Mouse (Mus musculus) forebrain, embryonic 12.5 days (tissue): Measurements from ENCODE around the gene Gstm3. TPM values are rescaled to one million over a fixed set of nuclear protein-coding genes. Genes with fewer than 3 reads are reported as not detected.

Experiments used
- ATAC-seq: fragments of 200-750 bp; cut with Nextera tagmentation; 2 replicates; pipeline ENCODE4 v1.8.0; 2017; ENCODE audit warnings: moderate TSS enrichment; ENCODE audit not compliant: low FRiP score
- H3K27ac ChIP-seq: fragments of 300-500 bp; sonication (generic); 2 replicates; pipeline ENCODE4 v1.5.1; 2016; ENCODE audit warnings: mild to moderate bottlenecking
- H3K27me3 ChIP-seq: fragments of 300-500 bp; sonication (generic); 2 replicates; pipeline ENCODE4 v1.6.1; 2016; ENCODE audit warnings: mild to moderate bottlenecking
- H3K36me3 ChIP-seq: fragments of 300-500 bp; sonication (generic); replicated peaks from 2 replicates; pipeline ENCODE4 v1.6.1; 2016; ENCODE audit warnings: mild to moderate bottlenecking
- H3K4me1 ChIP-seq: fragments of 300-500 bp; sonication (generic); 2 replicates; pipeline ENCODE4 v1.6.1; 2016
- H3K4me2 ChIP-seq: fragments of 300-500 bp; sonication (generic); 2 replicates; pipeline ENCODE4 v1.6.1; 2016; ENCODE audit warnings: mild to moderate bottlenecking, moderate library complexity
- H3K4me3 ChIP-seq: fragments of 300-500 bp; sonication (generic); replicated peaks from 2 replicates; pipeline ENCODE4 v1.5.1; 2016; ENCODE audit warnings: mild to moderate bottlenecking
- H3K9ac ChIP-seq: fragments of 300-500 bp; sonication (generic); 2 replicates; pipeline ENCODE4 v1.6.1; 2016; ENCODE audit warnings: mild to moderate bottlenecking
- H3K9me3 ChIP-seq: fragments of 300-500 bp; sonication (generic); 2 replicates; pipeline ENCODE4 v1.6.1; 2016
- WGBS: fragments of 180-500 bp; shearing (Covaris S2); methylation state at CpG from one replicate; pipeline ENCODE4 v1.1.7; 2016; 5-methylcytosine and 5-hydroxymethylcytosine counted together
- polyA plus RNA-seq: library from polyadenylated mRNA; unstranded; fragments of >200 nt; fragmentation: Nextera tagmentation; extraction: Ambion mirVana; gene quantifications from 2 replicates; pipeline ENCODE4 v1.2.1, GENCODE M21; 2016

Gstm3 gene
- polyA plus RNA-seq, 1 experiment from 2014 or later, result not detected

DNA sequence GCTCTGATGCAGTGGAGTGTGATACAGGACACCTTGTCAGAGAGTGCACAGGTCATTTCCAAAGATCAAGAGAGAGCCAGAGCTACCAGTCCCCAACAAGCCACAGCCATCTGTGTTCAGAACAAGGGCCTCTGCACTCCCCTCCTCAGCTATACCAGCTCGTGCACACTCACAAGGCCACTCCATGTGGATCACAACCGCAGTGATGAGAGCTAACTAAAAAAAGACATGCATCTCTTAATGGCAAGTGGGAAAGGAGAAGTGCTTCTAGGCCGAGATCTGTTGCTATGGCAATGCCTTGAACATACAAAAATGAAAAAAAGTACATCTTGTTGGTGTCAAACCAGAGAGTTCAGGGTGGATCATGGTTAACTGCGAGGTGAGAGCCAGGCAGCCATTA is 29.3 kb downstream of the Gstm3 start:
- no peaks in the 10 kb centered on the region for H3K27me3 ChIP-seq
- H3K27ac ChIP-seq, result no peak overlapping the region
- no peak for ATAC-seq
- peaks cover 17% of the 10 kb centered on the region for H3K4me1 ChIP-seq
- H3K9me3 ChIP-seq, result no peaks in the 10 kb centered on the region
- no peak overlapping the region for H3K4me2 ChIP-seq
- H3K9ac ChIP-seq, result no peak overlapping the region
- no peaks in the 10 kb centered on the region for H3K36me3 ChIP-seq
- 64% methylated on average over 4 of the region's 4 CpGs for WGBS
- H3K4me3 ChIP-seq, result no peak overlapping the region

DNA sequence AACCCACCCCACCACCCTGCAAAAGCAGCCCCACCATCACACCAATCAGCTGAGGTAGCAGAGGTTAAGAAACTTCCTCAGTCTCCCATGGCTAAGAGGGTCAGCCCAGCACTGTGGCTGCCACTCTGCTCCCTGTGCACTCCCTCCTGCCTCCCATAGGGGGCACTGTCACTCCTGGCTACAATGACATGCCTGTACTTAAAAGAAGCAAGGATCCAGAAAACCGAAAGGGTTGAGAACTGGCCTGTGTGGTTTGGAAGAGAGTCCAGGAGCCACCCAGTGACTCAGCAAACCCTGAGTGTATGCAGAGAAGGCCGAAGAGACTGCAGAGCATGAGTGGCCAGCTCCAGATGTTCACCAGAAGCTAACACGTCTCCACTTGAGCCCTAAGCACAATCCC is 29.7 kb downstream of the Gstm3 start:
- Histone ChIP-seq H3K27ac (no peak overlapping the region), H3K4me3 (no peak overlapping the region), H3K36me3 (no peaks in the 10 kb centered on the region), H3K9ac (no peak overlapping the region), H3K9me3 (no peaks in the 10 kb centered on the region), H3K4me2 (no peak overlapping the region), H3K4me1 (peaks cover 17% of the 10 kb centered on the region), H3K27me3 (no peaks in the 10 kb centered on the region)
- peak; percentile 16; the same call in 1 of the 2 replicates for ATAC-seq
- 55% methylated on average over 3 of the region's 3 CpGs for WGBS

DNA sequence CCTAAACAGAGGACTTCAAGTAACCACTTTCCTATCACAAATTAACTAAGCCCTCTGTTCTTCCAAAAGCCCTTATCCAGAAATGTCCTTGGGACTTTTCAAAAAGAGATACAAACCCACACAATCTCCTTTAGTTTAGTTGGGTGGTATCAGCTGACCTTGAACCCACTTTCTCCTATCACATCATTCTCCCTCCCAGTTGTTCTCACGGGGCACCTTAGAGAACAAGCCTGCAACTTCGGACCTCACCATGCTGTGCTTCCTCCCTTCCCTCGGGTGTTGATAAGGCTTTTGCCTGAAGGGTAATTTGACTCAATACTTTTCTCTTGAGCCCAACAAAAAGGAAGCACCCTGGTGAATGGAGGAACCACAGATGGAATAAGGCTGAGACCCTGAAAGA is 33.2 kb downstream of the Gstm3 start:
- ATAC-seq, result no peak
- H3K36me3 ChIP-seq, result no peaks in the 10 kb centered on the region
- no peaks in the 10 kb centered on the region for H3K9me3 ChIP-seq
- no peak overlapping the region for H3K4me3 ChIP-seq
- H3K4me1 ChIP-seq, result peaks cover 16% of the 10 kb centered on the region
- WGBS, result 65% methylated on average over 3 of the region's 3 CpGs
- H3K9ac ChIP-seq, result no peak overlapping the region
- no peak overlapping the region for H3K4me2 ChIP-seq
- peaks cover 4% of the 10 kb centered on the region; the same call in 1 of the 2 replicates for H3K27me3 ChIP-seq
- no peak overlapping the region for H3K27ac ChIP-seq

DNA sequence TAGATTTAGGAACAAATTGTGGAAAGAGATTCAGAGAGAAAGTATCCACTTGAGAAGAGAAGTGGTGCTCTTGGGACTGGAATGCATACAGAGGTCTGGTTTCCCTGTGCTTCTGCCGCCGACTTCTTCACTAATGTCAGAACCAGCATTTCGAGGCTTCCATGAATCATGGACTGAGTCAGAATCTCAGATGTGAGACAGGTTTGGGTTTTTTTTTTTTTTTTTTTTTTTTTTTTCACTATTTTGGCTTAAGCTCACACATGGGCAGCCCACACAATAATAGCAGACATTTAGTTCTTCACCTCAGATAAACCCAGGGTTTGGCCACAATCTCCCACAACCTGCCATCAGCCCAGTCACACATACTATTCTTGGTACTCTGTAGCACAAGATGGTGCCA is 33.8 kb downstream of the Gstm3 start:
- Histone ChIP-seq H3K36me3 (no peaks in the 10 kb centered on the region), H3K9ac (no peak overlapping the region), H3K9me3 (no peaks in the 10 kb centered on the region), H3K4me1 (peaks cover 22% of the 10 kb centered on the region), H3K4me3 (no peak overlapping the region), H3K27ac (no peak overlapping the region), H3K27me3 (peaks cover 4% of the 10 kb centered on the region; the same call in 1 of the 2 replicates), H3K4me2 (no peak overlapping the region)
- 85% methylated on average over 3 of the region's 3 CpGs for WGBS
- no peak for ATAC-seq

DNA sequence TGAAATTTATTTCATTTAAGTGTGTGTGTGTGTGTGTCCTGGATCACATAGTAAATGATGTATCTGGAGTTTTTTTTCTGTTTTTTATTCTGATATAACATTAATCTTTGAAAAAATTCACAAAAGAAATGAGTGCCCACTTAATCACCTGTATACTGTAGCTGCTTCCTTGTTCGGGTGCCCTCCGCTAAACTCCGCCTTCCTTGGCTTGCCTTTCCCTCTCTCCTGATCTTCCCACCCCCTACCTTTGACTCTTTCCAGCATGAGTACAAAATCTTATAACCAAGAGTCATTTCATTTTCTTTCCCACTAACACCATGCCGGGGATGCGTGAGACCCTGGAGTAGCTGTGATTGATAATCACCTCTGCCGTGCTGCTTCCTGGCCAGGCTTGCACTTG is 37.0 kb downstream of the Gstm3 start:
- Histone ChIP-seq H3K27me3 (peaks cover 4% of the 10 kb centered on the region; the same call in 1 of the 2 replicates), H3K4me1 (peaks cover 16% of the 10 kb centered on the region; the same call in 1 of the 2 replicates), H3K4me3 (no peak overlapping the region), H3K9me3 (no peaks in the 10 kb centered on the region), H3K36me3 (no peaks in the 10 kb centered on the region), H3K27ac (no peak overlapping the region), H3K4me2 (no peak overlapping the region), H3K9ac (no peak overlapping the region)
- WGBS, result 75% methylated on average over 6 of the region's 6 CpGs
- ATAC-seq, result peak; percentile 15

DNA sequence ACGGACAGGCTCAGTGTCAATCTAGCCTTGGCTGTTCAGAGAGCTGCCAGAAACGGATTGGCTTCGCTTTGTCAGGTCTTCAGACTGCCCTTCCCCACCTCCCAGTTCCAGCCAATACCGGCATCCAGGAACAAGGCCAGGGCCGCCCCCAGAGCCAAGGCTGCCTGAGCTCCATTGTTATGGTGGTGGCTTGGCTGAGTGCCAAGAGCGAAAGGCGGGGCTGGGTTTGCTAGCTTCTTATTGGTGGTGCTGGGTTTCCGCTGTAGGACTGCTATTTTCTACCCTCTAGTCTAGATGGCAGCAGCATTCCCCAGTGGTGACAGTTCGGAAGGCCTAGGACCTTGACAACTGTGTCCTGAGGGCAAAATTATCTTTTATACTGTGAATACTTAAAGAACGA is 37.4 kb downstream of the Gstm3 start, which contains the start of gene Gstm7:
TSS of gene Gstm7 (minus strand) at position 148 of the 400 bp plus-strand sequence.
- 3% methylated on average over 10 of the region's 10 CpGs for WGBS
- Histone ChIP-seq H3K27ac (peak within 1 kb of the TSS; percentile 89), H3K4me2 (peak within 1 kb of the TSS; percentile 53), H3K9ac (peak within 1 kb of the TSS; percentile 47; the same call in 1 of the 2 replicates), H3K36me3 (no peaks in the 10 kb centered on the region), H3K4me3 (peak within 1 kb of the TSS; percentile 35), H3K9me3 (no peaks in the 10 kb centered on the region), H3K4me1 (peaks cover 16% of the 10 kb centered on the region; the same call in 1 of the 2 replicates), H3K27me3 (peaks cover 4% of the 10 kb centered on the region; the same call in 1 of the 2 replicates)
- peak; percentile 98 for ATAC-seq

DNA sequence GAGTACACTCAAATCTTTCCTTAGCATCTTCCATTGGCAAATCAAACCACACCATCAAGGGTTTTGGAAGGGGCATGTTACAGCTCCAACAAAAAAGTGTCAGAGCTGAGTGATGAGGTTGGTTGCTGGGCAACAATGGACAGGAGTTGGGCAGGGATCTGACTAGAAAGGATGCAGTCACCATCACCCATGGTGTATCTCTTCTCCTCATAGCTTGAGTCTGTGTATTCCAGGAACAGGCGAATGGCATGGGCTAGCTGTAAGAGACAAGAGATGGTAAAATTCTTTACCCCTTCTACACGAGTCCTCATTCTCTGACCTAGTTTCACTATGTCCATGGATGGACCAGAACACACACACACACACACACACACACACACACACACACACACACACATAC is 37.9 kb downstream of the Gstm3 start:
- Histone ChIP-seq H3K36me3 (no peaks in the 10 kb centered on the region), H3K4me2 (peak overlapping the region; percentile 53), H3K9me3 (no peaks in the 10 kb centered on the region), H3K9ac (peak overlapping the region; percentile 47; the same call in 1 of the 2 replicates), H3K4me3 (peak overlapping the region; percentile 35), H3K27ac (peak overlapping the region; percentile 89), H3K27me3 (peaks cover 4% of the 10 kb centered on the region; the same call in 1 of the 2 replicates), H3K4me1 (peaks cover 16% of the 10 kb centered on the region; the same call in 1 of the 2 replicates)
- no peak; the same call in 1 of the 2 replicates for ATAC-seq
- WGBS, result 56% methylated on average over 2 of the region's 2 CpGs

DNA sequence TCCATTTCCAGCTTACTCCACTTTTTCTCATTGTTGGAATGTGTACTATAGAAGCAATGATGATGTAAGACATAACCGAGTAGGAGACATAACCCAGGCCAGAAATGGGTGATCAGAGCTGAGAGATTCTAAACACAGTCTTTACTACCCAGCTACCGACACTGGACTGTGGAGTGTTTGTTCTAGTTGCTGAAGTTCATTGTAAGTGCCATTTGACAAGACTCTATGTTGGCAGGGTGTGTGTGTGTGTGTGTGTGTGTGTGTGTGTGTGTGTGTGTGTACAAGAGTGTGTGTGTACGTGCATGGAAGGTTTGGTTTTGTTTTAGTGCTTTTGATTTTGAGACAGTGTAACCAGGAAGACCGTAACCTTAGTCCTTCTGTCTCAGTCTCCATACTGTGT is 39.4 kb downstream of the Gstm3 start:
- Histone ChIP-seq H3K4me1 (peaks cover 16% of the 10 kb centered on the region; the same call in 1 of the 2 replicates), H3K4me3 (no peak overlapping the region)

DNA sequence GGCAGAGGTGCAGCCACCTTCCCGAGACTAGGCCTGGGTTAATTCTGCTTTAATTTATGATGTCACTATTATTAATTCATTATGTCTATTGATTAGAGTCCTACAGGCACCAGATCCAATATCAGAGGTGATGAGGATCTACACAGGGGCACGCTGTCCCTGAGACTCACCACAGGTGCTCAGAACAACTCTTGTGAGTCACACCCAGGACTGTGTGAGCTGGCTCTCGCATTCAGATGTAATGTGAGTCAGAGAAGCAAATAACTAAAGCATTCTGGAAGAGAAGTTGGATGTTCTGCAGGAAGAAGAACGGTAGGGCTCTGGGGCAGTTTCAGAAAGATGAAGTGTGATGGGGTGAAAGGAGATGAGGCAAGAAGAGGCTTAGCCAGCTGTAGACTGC is 39.8 kb downstream of the Gstm3 start:
- H3K36me3 ChIP-seq, result no peaks in the 10 kb centered on the region
- no peak for ATAC-seq
- 85% methylated on average over 4 of the region's 4 CpGs for WGBS
- no peak overlapping the region for H3K27ac ChIP-seq
- H3K27me3 ChIP-seq, result peaks cover 4% of the 10 kb centered on the region; the same call in 1 of the 2 replicates
- H3K4me3 ChIP-seq, result no peak overlapping the region
- no peaks in the 10 kb centered on the region for H3K9me3 ChIP-seq
- H3K4me1 ChIP-seq, result peaks cover 16% of the 10 kb centered on the region; the same call in 1 of the 2 replicates
- no peak overlapping the region for H3K9ac ChIP-seq
- H3K4me2 ChIP-seq, result no peak overlapping the region

More for the DNA sequence above, 39.4 kb downstream of the Gstm3 start:
- H3K9ac ChIP-seq, result no peak overlapping the region
- H3K4me2 ChIP-seq, result no peak overlapping the region
- no peaks in the 10 kb centered on the region for H3K36me3 ChIP-seq
- no peak for ATAC-seq
- H3K27me3 ChIP-seq, result peaks cover 4% of the 10 kb centered on the region; the same call in 1 of the 2 replicates
- no peak overlapping the region for H3K27ac ChIP-seq
- no peaks in the 10 kb centered on the region for H3K9me3 ChIP-seq
- WGBS, result 86% methylated on average over 4 of the region's 4 CpGs

DNA sequence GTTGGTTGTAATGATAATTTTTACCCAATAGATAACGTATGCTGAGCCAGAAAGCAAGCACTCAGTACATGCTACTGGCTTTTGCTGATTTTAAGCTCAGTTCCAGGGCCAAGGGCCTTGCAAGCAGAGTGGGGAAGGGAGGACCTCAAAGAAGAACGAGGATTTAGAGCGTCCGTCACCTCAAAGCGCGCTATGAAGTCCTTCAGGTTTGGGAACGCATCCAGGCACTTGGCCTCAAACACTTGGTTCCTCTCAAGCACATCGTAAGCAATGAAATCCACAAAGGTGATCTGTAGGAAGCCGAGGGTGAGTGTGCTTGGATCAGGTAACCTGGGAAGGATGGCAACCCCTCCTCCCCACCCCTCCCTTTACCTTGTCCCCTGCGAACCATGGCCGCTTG is 40.4 kb downstream of the Gstm3 start:
- WGBS, result 85% methylated on average over 11 of the region's 11 CpGs
- H3K27me3 ChIP-seq, result peaks cover under 1% of the 10 kb centered on the region; the same call in 1 of the 2 replicates
- H3K4me1 ChIP-seq, result peaks cover 16% of the 10 kb centered on the region; the same call in 1 of the 2 replicates
- H3K4me3 ChIP-seq, result no peak overlapping the region
- H3K27ac ChIP-seq, result no peak overlapping the region
- no peaks in the 10 kb centered on the region for H3K36me3 ChIP-seq
- no peak overlapping the region for H3K9ac ChIP-seq
- no peak for ATAC-seq
- no peaks in the 10 kb centered on the region for H3K9me3 ChIP-seq
- no peak overlapping the region for H3K4me2 ChIP-seq

DNA sequence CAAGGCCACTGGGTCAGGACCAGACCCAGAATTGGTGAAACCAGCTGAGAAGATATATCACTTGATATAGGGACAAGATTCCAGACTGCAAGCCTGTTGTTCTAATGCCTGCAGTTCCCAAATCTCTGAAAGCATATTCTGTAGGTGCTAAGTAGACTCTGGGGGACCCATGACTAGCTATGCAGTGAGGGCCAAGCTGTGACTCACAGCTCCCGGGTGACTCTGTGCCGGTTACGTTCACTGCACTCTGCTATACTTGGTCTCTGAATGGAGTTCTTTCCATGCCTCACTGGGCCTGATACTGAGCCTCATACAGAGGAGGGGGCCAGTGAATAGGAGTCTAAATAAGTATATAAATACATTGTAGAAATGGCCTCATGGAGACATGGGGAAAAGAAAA is 41.2 kb downstream of the Gstm3 start:
- no peaks in the 10 kb centered on the region for H3K36me3 ChIP-seq
- ATAC-seq, result no peak
- no peak overlapping the region for H3K4me3 ChIP-seq
- H3K9me3 ChIP-seq, result no peaks in the 10 kb centered on the region
- no peaks in the 10 kb centered on the region for H3K27me3 ChIP-seq
- WGBS, result 77% methylated on average over 3 of the region's 3 CpGs
- peaks cover 16% of the 10 kb centered on the region; the same call in 1 of the 2 replicates for H3K4me1 ChIP-seq
- no peak overlapping the region for H3K4me2 ChIP-seq
- no peak overlapping the region for H3K27ac ChIP-seq
- H3K9ac ChIP-seq, result no peak overlapping the region

DNA sequence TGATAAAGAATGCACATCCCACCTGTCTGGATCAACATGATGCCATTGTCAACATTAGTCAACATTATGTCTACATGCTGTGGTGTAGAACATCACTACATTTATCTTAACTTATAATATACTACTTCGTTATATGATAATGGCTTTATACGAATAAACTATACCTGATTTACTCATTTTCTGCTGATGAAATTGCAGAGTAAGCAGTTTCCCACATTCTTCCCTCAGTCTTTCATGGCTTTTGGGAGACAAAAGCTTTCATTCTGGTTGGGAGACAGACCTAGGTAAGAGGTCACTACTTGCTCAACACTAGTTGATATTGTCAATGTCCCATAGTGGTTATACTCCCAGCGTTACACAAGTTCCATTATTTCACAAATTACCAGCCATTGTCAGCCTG is 43.7 kb downstream of the Gstm3 start:
- no peaks in the 10 kb centered on the region for H3K9me3 ChIP-seq
- H3K4me2 ChIP-seq, result no peak overlapping the region
- WGBS, result 88% methylated on average over 3 of the region's 3 CpGs
- no peak overlapping the region for H3K4me3 ChIP-seq
- no peak overlapping the region for H3K9ac ChIP-seq
- no peaks in the 10 kb centered on the region for H3K36me3 ChIP-seq
- ATAC-seq, result no peak
- H3K27ac ChIP-seq, result no peak overlapping the region
- H3K4me1 ChIP-seq, result 0 out of 2 replicates have a peak, but pooled peaks cover 1% of the 10 kb centered on the region
- no peaks in the 10 kb centered on the region for H3K27me3 ChIP-seq

DNA sequence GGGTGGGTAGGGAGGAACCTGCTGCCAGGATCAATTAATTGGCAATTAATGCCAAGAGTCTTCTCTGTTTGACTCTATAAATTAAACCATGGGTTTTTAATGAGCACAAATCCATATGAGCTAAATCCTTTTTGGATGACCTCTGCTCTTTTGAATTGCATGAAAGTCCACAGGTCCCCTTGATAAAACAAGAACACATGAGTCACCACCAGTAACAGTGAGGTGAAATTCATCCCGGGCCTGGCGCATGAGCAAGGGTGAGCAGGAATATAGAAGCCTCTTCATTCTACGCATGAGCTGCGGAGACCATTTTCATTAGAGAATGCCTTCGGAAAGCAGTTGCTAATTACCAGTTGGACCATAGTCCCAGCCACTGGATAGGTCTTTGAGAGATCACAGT is 48.7 kb downstream of the Gstm3 start:
- no peak for ATAC-seq
- H3K9ac ChIP-seq, result no peak overlapping the region
- H3K4me2 ChIP-seq, result no peak overlapping the region
- no peaks in the 10 kb centered on the region for H3K36me3 ChIP-seq
- H3K9me3 ChIP-seq, result no peaks in the 10 kb centered on the region
- no peak overlapping the region for H3K27ac ChIP-seq
- H3K4me1 ChIP-seq, result no peaks in the 10 kb centered on the region
- 88% methylated on average over 5 of the region's 5 CpGs for WGBS
- H3K4me3 ChIP-seq, result no peak overlapping the region
- H3K27me3 ChIP-seq, result no peaks in the 10 kb centered on the region
